Mouse (Mus musculus): ENCODE measurements at regions not wholly inside any gene's neighbourhood (a gene's known extent, or its start where the extent isn't known, plus 50 kb on each side); places are given as distances from the start of the nearest gene placed in this dataset.

DNA sequence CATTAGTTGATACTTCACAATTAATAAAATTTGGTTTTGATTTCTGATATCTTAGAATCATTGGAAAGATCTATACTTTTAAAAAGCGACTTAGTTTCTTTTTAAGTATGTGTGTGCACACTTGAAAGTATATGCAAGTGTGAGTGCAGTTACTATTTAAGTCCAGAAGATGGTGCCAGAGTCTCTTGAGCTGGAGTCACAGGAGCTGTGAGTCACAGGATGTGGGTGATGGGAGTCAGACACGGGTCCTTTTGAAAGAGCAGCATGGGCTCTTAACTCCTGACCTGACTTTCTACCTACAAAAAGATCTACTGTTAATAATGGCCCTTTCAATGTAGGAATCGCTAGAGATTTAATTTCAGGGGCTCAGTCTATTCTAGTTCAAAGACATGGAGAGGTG lies 87.8 kb upstream of the Cntnap4 start:
- peak; percentile 45 for DNase-seq (ENCODE audit: low read depth, low spot score)

DNA sequence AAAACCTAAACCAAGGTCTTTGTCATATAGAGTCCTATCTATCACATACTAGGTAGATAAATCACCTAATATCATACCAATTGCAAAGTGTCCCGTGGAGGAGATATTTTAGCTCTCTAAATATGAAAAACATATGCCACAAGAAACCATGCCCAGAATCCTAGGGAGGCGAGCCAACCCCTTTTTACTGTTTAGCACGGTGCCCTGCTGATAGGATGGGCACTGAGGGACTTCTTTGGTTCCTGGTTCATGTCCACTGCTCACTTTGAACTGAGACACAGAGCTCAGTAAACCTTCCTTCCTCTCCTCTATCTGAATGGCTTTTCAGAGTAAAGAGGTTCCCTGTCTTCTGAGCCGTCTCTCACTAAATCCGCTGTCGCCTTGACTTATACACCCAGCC lies 77.6 kb upstream of the Cntnap4 start:
- DNase-seq (ENCODE audit: low read depth, low spot score): no peak

DNA sequence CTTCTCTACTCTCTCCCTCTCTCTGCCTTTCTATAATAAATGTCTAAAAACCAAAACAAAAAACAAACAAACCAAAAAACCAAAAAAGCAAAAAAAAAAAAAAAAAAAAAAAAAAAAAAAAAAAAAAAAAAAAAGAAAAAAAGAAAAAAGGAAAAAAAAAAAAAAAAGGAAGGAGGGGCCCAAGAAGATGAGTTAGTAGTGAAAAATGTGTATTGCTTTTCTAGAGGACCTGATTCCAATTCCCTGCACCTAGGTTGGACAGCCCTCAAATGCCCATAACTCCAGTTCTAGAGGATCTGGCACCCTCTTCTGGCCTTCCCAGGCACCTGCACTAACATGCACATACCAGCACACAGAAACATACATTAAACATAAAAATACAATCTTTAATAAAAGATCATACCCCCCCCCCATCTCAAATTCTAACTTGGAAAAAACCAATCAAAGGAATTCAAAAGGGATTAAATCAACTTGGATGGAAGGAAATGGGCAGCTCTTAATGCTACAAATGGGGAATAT lies 70.9 kb upstream of the Cntnap4 start:
- peak; percentile 15 for DNase-seq (ENCODE audit: low read depth, low spot score)

DNA sequence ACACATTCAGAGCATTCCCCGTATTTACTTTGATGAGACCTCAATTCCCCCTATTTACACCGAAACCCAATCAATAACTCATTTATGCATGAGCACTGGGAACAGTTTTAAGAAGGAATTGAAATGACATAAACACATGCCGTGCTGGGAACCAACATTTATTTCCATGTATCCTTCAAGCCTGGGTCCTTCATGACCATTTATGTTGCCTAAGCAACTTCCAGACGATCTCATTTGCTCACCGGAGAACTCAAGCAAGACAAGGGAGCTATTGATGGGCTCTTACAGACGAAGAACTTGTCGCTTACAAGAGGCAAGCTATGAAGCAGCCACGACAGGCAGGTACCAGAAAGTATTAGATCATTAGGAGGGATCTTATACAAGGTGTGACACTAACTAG lies 65.8 kb upstream of the Cntnap4 start:
- DNase-seq (ENCODE audit: low read depth, low spot score): no peak
